Mouse (Mus musculus) megakaryocyte progenitor cell, adult 5-6 weeks (primary cell): ENCODE measurements at regions not wholly inside any gene's neighbourhood (a gene's known extent, or its start where the extent isn't known, plus 50 kb on each side); places are given as distances from the start of the nearest gene placed in this dataset.

Experiments
- ATAC-seq: replicated peaks from 2 replicates; pipeline ENCODE4 v1.8.0; 2016; ENCODE audit warnings: mild to moderate bottlenecking, moderate TSS enrichment, inconsistent platforms; ENCODE audit not compliant: poor library complexity

DNA sequence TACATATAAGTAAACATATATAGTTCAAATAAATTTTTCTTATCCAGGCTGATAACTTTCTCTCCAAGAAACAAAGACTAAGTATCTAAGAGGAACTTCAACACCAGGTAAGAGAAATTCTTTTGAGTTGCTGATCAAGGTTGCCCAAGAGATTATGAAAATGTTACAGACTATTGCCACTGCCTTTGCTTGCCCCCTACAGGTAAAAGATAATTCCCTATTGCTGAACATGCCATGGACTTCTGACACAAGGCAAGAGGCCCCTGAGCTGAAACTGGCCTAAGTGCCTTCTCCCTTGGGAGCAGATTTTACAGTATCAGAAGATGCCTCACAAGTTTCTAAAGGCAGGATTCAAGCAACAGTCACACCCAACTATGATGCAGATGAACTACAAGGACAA lies 2914.2 kb upstream of the Gm6569 start:
- ATAC-seq, result no peak

- peak; percentile 80 for ATAC-seq
Observed at GRCm38 (mm10) chr15:70920862-70921261, 2913.5 kb upstream of the Gm6569 start.
